8 mouse cellular contexts compared by ENCODE assay signal in genomic region chr1:154661221-154661864, GRCm38 (mm10).
DNase-seq lines count a peak whose midpoint lies in the region; ATAC-seq lines count a peak whose summit lies in the region.

No protein-coding gene starts in this region.

- peak overlapping the region; percentile 36; the same call in 1 of the 2 replicates for H3K27ac ChIP-seq in hindbrain, embryonic 16.5 days (ENCODE audit: low read depth, low read length)

- no peak for ATAC-seq in cerebellum, adult (ENCODE audit: insufficient number of reproducible peaks, low FRiP score, low TSS enrichment)
- peak; percentile 94 for ATAC-seq in hindbrain, embryonic 16.5 days

- H3K4me3 ChIP-seq in hindbrain, embryonic 16.5 days (ENCODE audit: low read length), result no peak overlapping the region

- H3K4me1 ChIP-seq in hindbrain, embryonic 16.5 days (ENCODE audit: control insufficient read depth, insufficient read depth, low read depth, low read length), result peaks cover 15% of the 10 kb centered on the region

- WGBS in hindbrain, embryonic 16.5 days, result 36% methylated on average over 7 of the region's 7 CpGs

- no peak overlapping the region for H3K4me2 ChIP-seq in hindbrain, embryonic 16.5 days (ENCODE audit: low read length)

- DNase-seq in cerebellum, adult 9-10 months, result peak; percentile 7
- DNase-seq in embryo, embryonic 9.5 days (ENCODE audit: extremely low spot score), result peak; percentile 29
- DNase-seq in mesoderm, embryonic 11.5 days (ENCODE audit: low read depth, low spot score), result peak; percentile 29
- peak; percentile 65 for DNase-seq in right cerebral cortex, postnatal 4 days
- no peak for DNase-seq in kidney, postnatal 36 days
- DNase-seq in adipocyte (ENCODE audit: low spot score), result no peak

- H3K9me3 ChIP-seq in hindbrain, embryonic 16.5 days (ENCODE audit: control insufficient read depth, low read length), result no peaks in the 10 kb centered on the region

- H3K9ac ChIP-seq in hindbrain, embryonic 16.5 days (ENCODE audit: low read depth, low read length), result no peak overlapping the region

- no peaks in the 10 kb centered on the region for H3K27me3 ChIP-seq in hindbrain, embryonic 16.5 days (replicated peaks; ENCODE audit: control insufficient read depth, insufficient read depth, low read length)

- no peaks in the 10 kb centered on the region for H3K36me3 ChIP-seq in hindbrain, embryonic 16.5 days (ENCODE audit: control insufficient read depth, insufficient read depth, low read length)

Comparison
In these comparisons a context has a peak if more than half of its experiments do, and no peak if none do; other contexts are left out.
1. DNase-seq: peak in cerebellum, adult 9-10 months (single experiment), embryo, embryonic 9.5 days (single experiment), mesoderm, embryonic 11.5 days (single experiment) and right cerebral cortex, postnatal 4 days (single experiment); none in kidney, postnatal 36 days (0 of 2) and adipocyte (single experiment).